Mouse (Mus musculus): ENCODE measurements around the gene Slc27a4.
A peak's percentile ranks its signal among the peaks of the same experiment; 100 is the strongest.
"Not testable (repeated sequence)": the region's sequence is repeated elsewhere in the genome, so short reads cannot be mapped to it uniquely, and the experiment has no call there.

The Slc27a4 gene

GRCm38 (mm10) chr2:29802075-29802826 is at the start of gene Slc27a4:
Gene Slc27a4, plus strand, starts transcription at chr2:29802634.
- peak; percentile 89 for DNase-seq (ENCODE audit: low read depth, low spot score)

- no peak for DNase-seq (ENCODE audit: low read depth, low spot score)
These were observed 46.7 kb upstream of the Slc27a4 start for GRCm38 (mm10) chr2:29755693-29756092.

- DNase-seq (ENCODE audit: low read depth, low spot score) = peak; percentile 79
These were observed 37.6 kb upstream of the Slc27a4 start for GRCm38 (mm10) chr2:29764831-29765230.

- no peak for DNase-seq (ENCODE audit: low read depth, low spot score)
These were observed 34.3 kb upstream of the Slc27a4 start for GRCm38 (mm10) chr2:29767976-29768709.

- no peak for DNase-seq (ENCODE audit: low read depth, low spot score)
These were observed 33.5 kb upstream of the Slc27a4 start for GRCm38 (mm10) chr2:29768901-29769300.

GRCm38 (mm10) chr2:29770162-29770561 is 32.3 kb upstream of the Slc27a4 start:
- no peak for DNase-seq (ENCODE audit: low read depth, low spot score)

GRCm38 (mm10) chr2:29771611-29772461 is 30.6 kb upstream of the Slc27a4 start:
- peak; percentile 72 for DNase-seq (ENCODE audit: low read depth, low spot score)

- no peak for DNase-seq (ENCODE audit: low read depth, low spot score)
These were observed 29.1 kb upstream of the Slc27a4 start for GRCm38 (mm10) chr2:29773323-29773722.

GRCm38 (mm10) chr2:29781256-29781655 is 21.2 kb upstream of the Slc27a4 start:
- DNase-seq (ENCODE audit: low read depth, low spot score) = not testable (repeated sequence)

- DNase-seq (ENCODE audit: low read depth, low spot score) = no peak
These were observed 18.1 kb upstream of the Slc27a4 start for GRCm38 (mm10) chr2:29784290-29784689.

- DNase-seq (ENCODE audit: low read depth, low spot score) = peak; percentile 97
These were observed 15.1 kb upstream of the Slc27a4 start, which contains the start of gene Coq4 for GRCm38 (mm10) chr2:29787104-29787917. Gene Coq4, plus strand, starts transcription at chr2:29787493.

GRCm38 (mm10) chr2:29787937-29788681 is 14.3 kb upstream of the Slc27a4 start, which contains the start of gene Trub2:
Gene Trub2, minus strand, starts transcription at chr2:29788502.
- DNase-seq (ENCODE audit: low read depth, low spot score) = peak; percentile 77

- DNase-seq (ENCODE audit: low read depth, low spot score) = no peak
These were observed 9.5 kb upstream of the Slc27a4 start for GRCm38 (mm10) chr2:29792772-29793487.

- DNase-seq (ENCODE audit: low read depth, low spot score) = no peak
These were observed 380 bp downstream of the Slc27a4 start for GRCm38 (mm10) chr2:29802827-29803201.

GRCm38 (mm10) chr2:29803400-29803831 is 982 bp downstream of the Slc27a4 start:
- peak; percentile 72 for DNase-seq (ENCODE audit: low read depth, low spot score)

- no peak for DNase-seq (ENCODE audit: low read depth, low spot score)
These were observed 13.4 kb downstream of the Slc27a4 start for GRCm38 (mm10) chr2:29815678-29816371.

GRCm38 (mm10) chr2:29817426-29818232 is 15.2 kb downstream of the Slc27a4 start:
- peak; percentile 94 for DNase-seq (ENCODE audit: low read depth, low spot score)

GRCm38 (mm10) chr2:29819363-29819762 is 16.9 kb downstream of the Slc27a4 start:
- DNase-seq (ENCODE audit: low read depth, low spot score) = no peak

Measured in 3T3-L1 (cell line).